10 mouse cellular contexts compared by ENCODE assay signal in the genomic region with DNA sequence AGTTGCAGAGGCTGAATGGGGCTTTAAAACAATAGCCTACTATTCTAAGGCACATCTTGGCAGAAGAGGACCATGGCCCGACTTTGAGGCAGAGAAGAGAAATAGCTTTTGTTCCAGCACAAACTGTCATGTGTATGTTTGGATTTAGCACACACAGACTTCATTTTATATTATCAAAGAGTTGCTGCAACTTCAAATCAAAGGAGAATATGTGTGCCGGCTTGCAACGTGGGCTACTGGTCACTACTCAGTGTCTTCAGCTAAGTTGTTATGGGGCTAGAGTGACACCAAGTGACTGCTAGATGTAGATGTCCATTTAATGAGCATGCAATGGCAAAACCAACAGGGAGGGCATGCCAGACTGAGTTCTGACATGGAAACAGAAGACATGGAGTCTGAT. TPM values are rescaled to one million over a fixed set of nuclear protein-coding genes. Genes with fewer than 3 reads are reported as not detected.
A peak's percentile ranks its signal among the peaks of the same experiment; 100 is the strongest.
DNase-seq lines count a peak whose midpoint lies in the region; ATAC-seq and TF ChIP-seq lines count a peak whose summit lies in the region.
"Had no signal": no experiment of that assay in that cellular context is flagged by ENCODE, and none has a peak within 500 bp of the region (broad histone marks: within the 10 kb centered on the region; RNA-seq: fewer than 3 reads in every experiment).

No protein-coding gene starts in this region.

- WGBS in lung, embryonic 14.5 days: 52% methylated on average over 3 of the region's 3 CpGs
- WGBS in neural tube, embryonic 15.5 days: 52% methylated on average over 3 of the region's 3 CpGs

- no peak for ATAC-seq in lung, embryonic 14.5 days (ENCODE audit: insufficient read depth)
- no peak for ATAC-seq in neural tube, embryonic 15.5 days (ENCODE audit: low FRiP score)
- ATAC-seq: midbrain, embryonic 13.5 days had no signal

- H3K9me3 ChIP-seq in lung, embryonic 14.5 days (ENCODE audit: low read depth, low read length): no peaks in the 10 kb centered on the region
- no peaks in the 10 kb centered on the region for H3K9me3 ChIP-seq in neural tube, embryonic 15.5 days (replicated peaks)
- H3K9me3 ChIP-seq: midbrain, embryonic 13.5 days; stomach, embryonic 15.5 days had no signal

- no peak overlapping the region for H3K27ac ChIP-seq in lung, embryonic 14.5 days (ENCODE audit: low read depth)
- H3K27ac ChIP-seq in neural tube, embryonic 15.5 days (replicated peaks): no peak overlapping the region
- H3K27ac ChIP-seq: midbrain, embryonic 13.5 days; stomach, embryonic 15.5 days had no signal

- peak; percentile 46 for TF ChIP-seq CTCF in lung, embryonic 14.5 days (IDR thresholded peaks at IDR 0.05; ENCODE audit: low read depth)

- H3K9ac ChIP-seq in lung, embryonic 14.5 days: no peak overlapping the region
- no peak overlapping the region for H3K9ac ChIP-seq in neural tube, embryonic 15.5 days (replicated peaks)
- H3K9ac ChIP-seq: midbrain, embryonic 13.5 days; stomach, embryonic 15.5 days had no signal

- no peaks in the 10 kb centered on the region for H3K36me3 ChIP-seq in lung, embryonic 14.5 days (ENCODE audit: insufficient read depth)
- peaks cover 8% of the 10 kb centered on the region; the same call in 1 of the 2 replicates for H3K36me3 ChIP-seq in neural tube, embryonic 15.5 days
- H3K36me3 ChIP-seq: stomach, embryonic 15.5 days had no signal

- no peak overlapping the region for H3K4me2 ChIP-seq in lung, embryonic 14.5 days
- no peak overlapping the region for H3K4me2 ChIP-seq in neural tube, embryonic 15.5 days
- H3K4me2 ChIP-seq: midbrain, embryonic 13.5 days; stomach, embryonic 15.5 days had no signal

- peaks cover 2% of the 10 kb centered on the region for H3K4me1 ChIP-seq in lung, embryonic 14.5 days (ENCODE audit: insufficient read depth)
- no peaks in the 10 kb centered on the region for H3K4me1 ChIP-seq in neural tube, embryonic 15.5 days
- H3K4me1 ChIP-seq: midbrain, embryonic 13.5 days had no signal

- DNase-seq in gastrocnemius, adult 18-20 months (ENCODE audit: low spot score): peak; percentile 31
- no peak for DNase-seq in gastrocnemius, adult 8-10 months (ENCODE audit: low spot score in 2 of 2)
- DNase-seq in lung, embryonic 14.5 days: peak; percentile 34
- no peak for DNase-seq in lung, postnatal 4 days
- DNase-seq in embryo, embryonic 11 days: peak; percentile 10
- peak; percentile 46 for DNase-seq in retina, postnatal 7 days (ENCODE audit: low read depth, low spot score)
- DNase-seq in T-cell, adult 2 months (ENCODE audit: low spot score): no peak

- H3K27me3 ChIP-seq in lung, embryonic 14.5 days (ENCODE audit: insufficient read depth, low read length): no peaks in the 10 kb centered on the region
- no peaks in the 10 kb centered on the region for H3K27me3 ChIP-seq in neural tube, embryonic 15.5 days (replicated peaks)
- H3K27me3 ChIP-seq: midbrain, embryonic 13.5 days; stomach, embryonic 15.5 days had no signal

- no peak overlapping the region for H3K4me3 ChIP-seq in lung, embryonic 14.5 days (ENCODE audit: low read depth, low read length)
- no peak overlapping the region for H3K4me3 ChIP-seq in neural tube, embryonic 15.5 days (replicated peaks)
- H3K4me3 ChIP-seq: midbrain, embryonic 13.5 days; stomach, embryonic 15.5 days had no signal

RNA-seq across cellular contexts. Expression of gene Ddias, which starts 46.1 kb away (rescaled TPM):
- under 1 TPM in 1 of 2 experiments, not detected in 1; 0.07 TPM for total RNA-seq in gastrocnemius, adult 18-20 months (2021)
- total RNA-seq in gastrocnemius, adult 8-10 months (2022): under 1 TPM in 1 of 4 experiments, not detected in 3; 0.13 TPM
- 20.7 and 22.2 TPM in 2 replicates for polyA plus RNA-seq in lung, embryonic 14.5 days (2014; fragmentation: Nextera tagmentation; extraction: Ambion mirVana)
- 3.6 and 4.7 TPM in 2 replicates for polyA plus RNA-seq in neural tube, embryonic 15.5 days (2015; fragmentation: Nextera tagmentation; extraction: Ambion mirVana)

RNA-seq across cellular contexts. Expression of gene Prcp, which starts 46.3 kb away (rescaled TPM):
- 1 to 10 TPM; 2.7 to 3.2 TPM for total RNA-seq in gastrocnemius, adult 18-20 months (2021)
- 1 to 10 TPM; 2.2 to 2.9 (median 2.6) TPM for total RNA-seq in gastrocnemius, adult 8-10 months (2022)
- 42.2 and 44.2 TPM in 2 replicates for polyA plus RNA-seq in lung, embryonic 14.5 days (2014; fragmentation: Nextera tagmentation; extraction: Ambion mirVana)
- polyA plus RNA-seq in neural tube, embryonic 15.5 days (2015; fragmentation: Nextera tagmentation; extraction: Ambion mirVana): 21.4 and 23.5 TPM in 2 replicates

Comparison
In these comparisons a context has a peak if more than half of its experiments do, and no peak if none do; other contexts are left out.
1. DNase-seq: peak in gastrocnemius, adult 18-20 months (single experiment), lung, embryonic 14.5 days (single experiment), embryo, embryonic 11 days (single experiment) and retina, postnatal 7 days (single experiment); none in gastrocnemius, adult 8-10 months (0 of 2), lung, postnatal 4 days (0 of 2) and T-cell, adult 2 months (single experiment).